Mouse (Mus musculus) cerebellum, adult 8-10 months (tissue): ENCODE results near the gene 1700001O22Rik.
A peak's percentile ranks its signal among the peaks of the same experiment; 100 is the strongest.

Source experiments
- DNase-seq: peaks from one replicate; pipeline ENCODE4 v3.0.0; 2022

The 1700001O22Rik gene

DNA sequence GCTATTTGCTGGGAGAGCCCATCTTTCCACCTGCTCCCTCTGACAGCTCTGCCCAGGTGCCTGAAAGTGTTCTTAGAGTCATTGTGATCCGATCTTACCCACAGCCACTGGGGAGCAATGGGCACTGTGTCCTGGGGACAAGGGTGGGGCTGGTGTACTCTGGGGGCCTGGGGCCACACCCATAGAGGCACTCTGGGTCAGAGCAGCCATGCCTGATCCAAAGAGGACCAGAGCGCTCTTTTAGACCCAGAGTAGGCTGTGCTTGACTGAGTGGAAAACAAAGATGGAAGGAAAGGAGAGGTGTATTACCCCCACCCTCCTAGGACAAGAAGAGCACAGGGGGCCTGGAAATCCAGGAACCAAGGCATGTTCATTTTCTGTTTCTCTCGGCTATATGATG, at the start of gene 1700001O22Rik:
Gene 1700001O22Rik, minus strand, starts transcription at position 58 of the 400 bp plus-strand sequence.
- no peak for DNase-seq

DNA sequence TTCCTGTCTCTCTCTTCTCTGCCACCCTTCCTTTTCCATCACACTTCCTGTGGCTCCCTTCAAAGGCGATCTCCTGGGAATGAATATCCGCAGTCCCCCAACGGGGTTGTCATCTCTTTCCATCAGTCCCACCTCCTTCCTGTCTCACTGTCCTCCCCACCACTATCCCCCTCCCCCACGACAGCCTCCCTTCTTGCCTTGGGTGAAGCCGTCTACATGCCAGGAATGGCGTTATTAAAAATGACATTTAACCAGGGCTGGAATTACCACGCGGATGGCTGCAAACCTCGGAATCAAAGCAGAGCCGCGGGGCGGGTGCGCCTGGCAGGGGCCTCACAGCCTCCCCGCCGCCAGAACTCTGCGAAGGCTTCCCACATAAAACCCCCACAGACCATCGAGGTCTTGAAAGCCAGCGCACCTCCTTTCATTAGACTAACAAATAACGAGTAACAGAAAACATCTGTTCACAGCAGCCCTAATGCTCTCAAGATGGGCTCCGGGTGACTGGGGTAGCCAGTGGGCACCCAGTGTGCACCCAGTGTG, 49.4 kb upstream of the 1700001O22Rik start:
- no peak for DNase-seq

- DNase-seq: no peak
Observed at GRCm38 (mm10) chr2:30850581-30850980, 47.1 kb upstream of the 1700001O22Rik start.

- no peak for DNase-seq
Observed at GRCm38 (mm10) chr2:30848184-30848583, 44.7 kb upstream of the 1700001O22Rik start.

GRCm38 (mm10) chr2:30846723-30847122, 43.3 kb upstream of the 1700001O22Rik start:
- no peak for DNase-seq

DNA sequence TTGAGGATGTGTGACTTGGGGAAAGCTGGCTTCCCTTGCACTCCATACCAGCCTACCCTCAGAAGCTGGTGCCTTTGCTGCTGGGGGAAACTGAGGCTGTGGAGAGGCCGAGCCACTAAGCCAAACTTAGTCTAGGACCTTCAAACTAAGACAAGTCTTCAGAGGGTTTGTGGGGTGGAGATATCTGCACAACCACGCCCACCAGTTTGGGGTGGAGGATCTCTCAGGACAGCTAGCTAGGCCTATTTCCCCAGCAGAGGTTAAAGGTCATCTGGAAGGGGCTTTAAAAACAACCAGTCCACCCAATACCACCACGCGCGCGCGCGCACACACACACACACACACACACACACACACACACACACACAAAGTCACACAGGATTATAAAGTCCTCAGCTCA, 42.8 kb upstream of the 1700001O22Rik start:
- DNase-seq: no peak

GRCm38 (mm10) chr2:30845152-30846070, 42.0 kb upstream of the 1700001O22Rik start:
- DNase-seq: no peak

DNA sequence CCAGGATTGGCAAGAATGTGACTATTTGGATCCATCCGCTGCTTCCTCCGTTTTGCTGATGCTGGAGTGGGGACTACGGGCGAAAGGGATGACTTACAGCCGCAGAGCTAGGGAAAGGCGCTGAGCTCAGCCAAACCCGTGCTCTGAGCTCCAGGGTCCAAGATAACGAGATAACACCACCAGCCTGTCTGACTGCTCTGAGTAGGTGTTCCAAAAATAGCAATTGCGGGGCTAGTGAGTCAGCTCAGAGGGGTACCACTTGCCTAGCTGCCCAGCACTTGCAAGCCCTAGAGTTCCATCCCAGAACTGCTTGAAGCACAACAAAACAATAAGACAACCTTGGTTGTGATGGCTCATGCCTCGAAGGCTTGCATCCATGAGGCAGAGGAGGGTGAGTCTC, 39.2 kb upstream of the 1700001O22Rik start:
- DNase-seq: no peak

DNA sequence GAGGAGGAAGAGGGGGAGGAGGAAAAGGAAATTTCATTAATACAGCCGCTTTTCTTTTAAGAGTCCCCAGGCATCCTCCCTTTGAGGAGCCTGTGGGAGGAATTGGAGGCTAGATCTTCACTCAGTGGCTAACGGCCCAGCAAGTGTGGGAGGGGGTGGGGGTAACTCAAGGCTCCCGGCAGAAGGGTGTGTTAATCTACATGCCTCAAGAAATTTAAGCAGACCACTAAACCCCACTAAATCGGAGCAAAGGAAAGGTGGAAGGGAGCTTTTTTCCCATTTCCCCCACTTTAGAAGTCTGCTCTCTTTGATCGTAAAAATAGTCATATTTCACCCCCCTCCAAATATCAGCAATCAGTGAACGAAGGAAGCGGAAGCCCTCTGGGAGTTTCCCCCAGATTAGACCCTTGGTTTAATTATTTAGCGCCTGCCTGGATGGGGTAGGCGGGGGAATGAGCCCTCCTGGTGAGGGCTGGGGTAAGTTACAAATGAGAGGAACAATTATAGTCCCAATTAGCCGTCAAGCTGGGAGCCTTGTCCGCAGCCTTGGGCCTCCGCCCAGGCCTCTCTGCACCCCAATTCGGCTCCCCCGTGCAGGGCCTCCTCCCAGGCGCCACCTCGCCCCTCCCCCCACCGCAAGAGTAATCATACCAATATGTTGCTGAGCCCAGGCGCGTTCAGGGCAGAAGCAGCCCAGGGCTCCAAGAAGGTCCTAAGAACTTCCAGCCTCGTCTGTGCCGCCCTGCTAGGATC, 33.0 kb upstream of the 1700001O22Rik start:
- no peak for DNase-seq

- no peak for DNase-seq
Observed at GRCm38 (mm10) chr2:30834373-30835022, 31.0 kb upstream of the 1700001O22Rik start, which contains the start of gene Prrx2. Gene Prrx2 (plus strand): TSS chr2:30834972.

GRCm38 (mm10) chr2:30833644-30834043, 30.2 kb upstream of the 1700001O22Rik start:
- no peak for DNase-seq

DNA sequence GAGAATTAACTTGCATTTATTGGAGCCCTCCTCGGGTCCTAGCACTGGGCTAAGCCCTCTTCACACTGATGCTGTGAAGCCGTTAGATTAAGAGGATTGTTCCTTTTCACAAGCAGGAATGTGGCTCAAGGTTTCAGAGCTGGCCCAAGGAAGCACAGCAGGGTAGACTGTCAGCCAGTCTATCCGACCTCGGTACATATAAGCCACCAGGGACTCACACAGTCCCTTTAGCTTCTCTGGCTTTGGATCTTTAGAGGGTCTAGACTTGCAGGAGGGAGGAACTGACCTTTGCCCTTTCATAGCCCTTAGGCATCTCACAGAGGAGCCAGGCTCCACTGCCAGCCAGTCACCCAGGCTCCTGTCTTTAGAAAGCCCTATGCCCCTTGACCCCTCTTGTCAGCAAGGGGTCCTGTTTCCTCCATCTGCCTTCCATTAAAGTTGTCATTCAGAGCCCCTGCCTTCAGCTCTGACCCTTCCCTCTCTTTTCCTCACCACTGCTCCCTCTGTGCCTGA, 26.9 kb upstream of the 1700001O22Rik start, which contains the start of gene Asb6:
Gene Asb6, minus strand, starts transcription at position 51 of the 513 bp plus-strand sequence.
- no peak for DNase-seq

GRCm38 (mm10) chr2:30829315-30829714, 25.9 kb upstream of the 1700001O22Rik start:
- DNase-seq: no peak

DNA sequence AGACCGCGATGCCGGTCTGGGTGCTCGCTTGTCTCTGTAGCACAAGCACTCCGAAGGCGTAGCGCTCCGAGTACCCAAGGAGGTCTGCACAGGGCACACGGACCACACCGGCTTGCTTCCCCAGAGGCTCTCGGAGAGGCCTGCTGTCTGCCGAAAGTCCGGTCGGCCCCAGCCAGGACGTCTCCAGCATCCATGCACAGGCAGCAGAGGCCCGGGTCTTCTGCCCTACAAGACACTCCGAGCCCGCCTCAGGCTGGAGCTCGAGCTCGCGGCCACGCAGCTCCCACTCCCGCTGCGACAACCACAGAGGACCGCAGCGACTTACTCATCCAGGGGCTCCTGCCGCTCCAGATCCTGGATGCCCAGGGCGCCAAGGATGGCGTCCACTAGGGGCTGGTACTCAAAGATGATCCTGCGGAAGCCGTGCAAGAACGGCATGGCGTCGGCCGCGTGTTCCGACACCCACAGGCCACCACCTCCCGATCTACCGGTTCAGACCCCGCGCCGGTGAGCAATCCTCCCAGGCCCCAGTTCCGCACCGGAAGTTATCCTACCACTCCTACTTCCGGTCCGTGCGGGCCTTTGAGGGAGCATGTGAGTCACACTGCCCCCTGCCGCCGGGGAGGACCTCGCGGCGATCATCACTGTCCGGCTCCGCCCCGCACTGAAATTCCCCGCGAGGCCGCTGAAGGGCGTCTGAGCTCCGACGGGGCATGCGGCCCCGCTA, 24.5 kb upstream of the 1700001O22Rik start:
- DNase-seq: peak; percentile 97

GRCm38 (mm10) chr2:30826825-30827748, 23.6 kb upstream of the 1700001O22Rik start:
- no peak for DNase-seq

DNA sequence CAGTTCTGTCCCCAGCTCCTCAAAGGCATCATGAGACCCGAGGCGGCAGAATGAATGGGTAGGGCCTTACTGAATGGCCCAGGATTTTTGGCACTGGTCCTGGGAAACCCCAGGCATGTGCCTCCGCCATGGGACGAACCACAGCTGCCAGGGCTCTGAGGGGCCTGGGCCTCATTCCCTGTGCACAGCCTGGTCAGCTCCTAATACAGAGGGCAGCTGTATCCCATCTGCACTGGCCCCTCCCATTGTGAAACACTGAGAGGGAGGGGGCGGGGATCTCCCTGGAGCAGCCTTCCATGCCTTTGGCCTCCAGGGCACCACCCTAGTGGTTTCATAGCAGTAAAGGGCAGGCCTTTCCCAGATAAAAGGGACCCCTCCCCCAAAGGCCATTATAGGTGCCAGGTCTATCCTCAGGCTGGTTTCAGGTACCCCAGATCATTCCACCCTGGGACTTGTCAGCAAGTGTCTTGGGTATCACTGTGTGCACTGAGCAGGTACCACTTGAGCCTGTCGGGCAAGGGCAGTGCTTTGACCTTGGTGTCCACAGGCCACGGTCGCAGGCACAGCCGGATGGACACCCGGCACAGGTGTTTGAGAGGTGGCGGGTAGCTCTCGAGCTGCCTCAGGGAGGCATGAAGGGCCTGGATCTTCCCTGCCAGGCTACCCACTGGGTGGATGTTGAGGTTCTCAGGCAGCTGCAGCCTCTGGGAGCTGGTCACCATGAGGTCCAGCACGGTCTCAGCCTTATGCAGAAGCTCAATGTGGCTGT, 20.1 kb upstream of the 1700001O22Rik start:
- no peak for DNase-seq

GRCm38 (mm10) chr2:30822460-30822859, 19.0 kb upstream of the 1700001O22Rik start:
- no peak for DNase-seq

- no peak for DNase-seq
Observed at GRCm38 (mm10) chr2:30821073-30821472, 17.6 kb upstream of the 1700001O22Rik start.

DNA sequence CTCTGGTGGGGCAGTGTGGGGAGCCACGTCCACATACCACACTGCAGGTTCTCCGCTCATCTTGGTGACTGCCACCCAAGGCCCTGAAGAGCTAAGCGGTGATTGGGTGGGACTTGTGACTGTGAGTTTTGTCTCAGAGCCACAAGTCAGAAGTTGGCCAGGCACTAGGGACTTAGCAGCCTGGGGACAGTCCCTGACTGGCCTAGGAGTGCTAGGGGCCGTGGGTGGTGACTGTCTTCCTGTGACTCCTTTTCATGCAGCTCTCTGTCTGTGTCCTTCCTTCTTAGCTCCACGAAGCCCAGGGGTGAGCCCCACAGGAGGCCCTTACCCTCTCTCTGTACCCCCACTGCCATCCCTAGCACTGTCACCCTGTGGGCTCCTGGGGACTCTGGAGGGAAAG, 16.4 kb upstream of the 1700001O22Rik start:
- no peak for DNase-seq

DNA sequence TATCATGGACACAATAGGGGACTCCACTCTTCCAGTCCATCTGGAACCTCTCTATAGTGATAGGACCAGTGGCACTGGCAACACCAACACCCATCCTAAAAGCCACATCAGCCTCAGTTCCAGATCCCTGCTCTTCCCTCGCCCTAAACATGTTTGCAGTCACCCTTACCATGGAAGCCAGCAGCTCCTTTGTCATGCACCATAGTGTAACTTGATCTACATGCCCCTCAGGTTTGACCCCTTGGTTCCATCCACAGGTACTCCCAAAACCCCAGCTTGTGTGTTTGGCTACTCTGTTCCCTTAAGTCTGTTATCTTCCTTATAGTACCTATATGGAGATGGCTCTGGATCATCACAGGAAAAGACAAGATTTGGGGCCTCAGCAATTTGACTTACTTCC, 12.9 kb upstream of the 1700001O22Rik start:
- no peak for DNase-seq
